Mouse (Mus musculus) forebrain, embryonic 12.5 days (tissue): ENCODE results near the gene Gm21188. TPM values are rescaled to one million over a fixed set of nuclear protein-coding genes. Genes with fewer than 3 reads are reported as not detected.

ENCODE experiments used
- polyA plus RNA-seq: library from polyadenylated mRNA; unstranded; fragments of >200 nt; fragmentation: Nextera tagmentation; extraction: Ambion mirVana; gene quantifications from 2 replicates; pipeline ENCODE4 v1.2.1, GENCODE M21; 2016

The Gm21188 gene
- polyA plus RNA-seq, 1 experiment from 2014 or later: not detected

Other genes with a start within 250 kb of the Gm21188 start
- not detected in 2 replicates for gene AF067063, start 222.0 kb downstream of the Gm21188 start, polyA plus RNA-seq
- not detected in 2 replicates for gene D13Ertd608e, start 216.2 kb downstream of the Gm21188 start, polyA plus RNA-seq
- gene Tcstv1, start 157.4 kb downstream of the Gm21188 start, polyA plus RNA-seq: not detected in 2 replicates
- gene Gm21761, start 122.9 kb downstream of the Gm21188 start, polyA plus RNA-seq: not detected in 2 replicates
- gene B020031M17Rik, start 101.4 kb downstream of the Gm21188 start, polyA plus RNA-seq: not detected in 2 replicates
- gene Gm36079, start 25.2 kb downstream of the Gm21188 start, polyA plus RNA-seq: not detected in 2 replicates
- gene Gm20767, start 88.1 kb upstream of the Gm21188 start, polyA plus RNA-seq: not detected in 2 replicates
- not detected in 2 replicates for gene Gm21818, start 120.2 kb upstream of the Gm21188 start, polyA plus RNA-seq
- gene Gm21762, start 163.8 kb upstream of the Gm21188 start, polyA plus RNA-seq: not detected in 2 replicates
- gene Gm21731, start 186.9 kb upstream of the Gm21188 start, polyA plus RNA-seq: not detected in 2 replicates
- not detected in 2 replicates for gene AF067061, start 210.9 kb upstream of the Gm21188 start, polyA plus RNA-seq
- not detected in 2 replicates for gene BC147527, start 248.2 kb upstream of the Gm21188 start, polyA plus RNA-seq